Mouse (Mus musculus) A20 (cell line): Measurements from ENCODE around the gene Prss58.

Experiments
- DNase-seq: peaks from one replicate; pipeline ENCODE4 v3.0.0-alpha.2; 2011; ENCODE audit warnings: low read depth, low spot score

Gene Prss58

DNA sequence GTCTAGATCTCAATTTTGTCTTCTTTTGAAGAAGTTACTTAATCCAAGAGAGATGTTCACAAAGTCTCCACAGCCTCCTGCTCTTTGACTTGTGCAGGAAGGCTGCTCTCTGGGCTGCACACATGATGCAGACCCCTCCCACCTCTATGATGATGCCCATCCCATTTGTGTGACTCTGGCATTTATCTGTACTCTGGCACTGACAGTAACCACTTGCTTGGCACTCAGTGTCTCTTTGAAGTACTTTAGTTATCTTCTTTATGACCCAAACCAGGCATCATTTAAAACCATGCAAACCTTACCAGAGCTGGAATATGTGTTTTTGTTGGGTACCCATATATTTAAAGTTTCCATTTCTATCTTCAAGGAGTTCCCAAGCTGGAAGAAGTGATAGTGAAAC, at the start of gene Prss58:
TSS of gene Prss58 (minus strand) at position 101 of the 400 bp plus-strand sequence.
- DNase-seq = no peak

DNA sequence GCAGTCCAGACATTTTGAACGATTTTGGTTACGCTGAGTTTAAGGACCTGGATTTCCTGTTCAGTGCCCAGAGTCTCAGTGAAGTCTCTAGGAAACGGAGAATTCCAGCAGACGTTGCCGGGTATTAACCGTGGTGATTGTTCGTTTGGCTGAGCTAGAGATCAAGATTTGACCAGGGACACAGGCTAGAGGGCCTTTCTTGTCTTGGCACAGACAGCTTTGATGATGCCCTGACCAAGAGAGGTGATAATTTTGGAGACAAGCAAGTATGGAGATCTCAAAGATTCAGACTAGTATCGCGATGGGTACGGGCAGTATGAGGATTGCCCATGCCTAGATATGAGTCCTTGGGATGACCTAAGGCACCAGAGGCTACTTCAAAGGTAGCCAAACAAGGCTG, 40.3 kb upstream of the Prss58 start, which contains the start of gene 1700074P13Rik:
TSS of gene 1700074P13Rik (minus strand) at position 101 of the 400 bp plus-strand sequence.
- no peak for DNase-seq

DNA sequence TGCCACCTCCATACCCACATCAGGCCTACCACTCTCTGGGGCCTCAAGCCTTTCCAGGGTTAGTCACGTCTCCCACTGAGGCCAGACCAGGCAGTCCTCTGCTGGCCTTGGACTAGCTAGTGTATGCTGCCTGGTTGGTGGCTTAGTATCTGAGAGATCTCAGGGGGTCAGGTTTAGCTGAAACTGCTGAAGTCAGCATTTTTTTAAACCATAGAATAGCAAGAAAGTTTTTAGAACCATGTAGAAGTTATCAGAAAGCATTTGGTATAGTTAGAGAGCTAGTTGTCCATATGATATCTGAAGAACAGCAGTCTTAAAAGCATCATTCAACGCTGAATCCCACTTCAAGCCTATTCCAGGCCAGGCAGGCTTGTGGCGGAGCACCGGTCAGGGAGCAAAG, 19.8 kb upstream of the Prss58 start:
- no peak for DNase-seq

DNA sequence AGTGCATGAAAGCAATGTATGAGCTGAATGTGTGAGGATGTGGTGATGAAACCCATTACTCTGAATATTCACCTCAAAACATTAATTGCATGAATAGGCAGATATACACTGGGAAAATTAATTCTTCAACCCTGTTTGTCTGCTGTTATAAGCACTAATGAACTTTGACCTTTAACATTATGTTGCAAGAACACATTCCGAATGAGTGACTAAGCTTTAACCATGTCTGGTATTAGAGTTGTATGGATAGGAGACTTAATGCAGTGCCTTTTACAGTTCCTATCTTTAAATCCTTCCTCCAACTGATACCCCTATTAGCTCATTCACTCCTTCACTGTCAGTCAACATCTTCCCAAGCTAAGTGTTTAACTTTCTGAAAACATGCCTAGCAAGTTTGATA, 5.5 kb downstream of the Prss58 start:
- no peak for DNase-seq

DNA sequence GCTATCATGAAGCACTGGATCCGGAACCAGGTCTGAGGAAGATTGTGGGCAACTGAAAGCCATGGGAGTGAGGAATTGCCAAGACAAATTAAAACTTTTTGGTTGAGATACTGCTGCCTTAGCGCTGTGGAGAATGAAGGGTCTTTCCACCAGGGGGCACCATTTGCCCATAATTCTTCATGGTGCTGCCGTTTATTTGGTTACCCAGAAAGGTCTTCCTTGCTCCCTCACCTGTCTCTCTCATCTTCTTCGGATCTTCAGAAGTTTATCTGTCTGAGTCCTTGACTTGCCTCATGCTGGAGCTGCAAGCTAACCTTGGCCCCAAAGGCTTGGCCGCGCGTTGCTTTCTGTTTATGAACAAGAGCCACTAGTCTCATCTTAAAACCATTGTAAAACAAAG, 6.6 kb downstream of the Prss58 start:
- DNase-seq = peak; percentile 4

DNA sequence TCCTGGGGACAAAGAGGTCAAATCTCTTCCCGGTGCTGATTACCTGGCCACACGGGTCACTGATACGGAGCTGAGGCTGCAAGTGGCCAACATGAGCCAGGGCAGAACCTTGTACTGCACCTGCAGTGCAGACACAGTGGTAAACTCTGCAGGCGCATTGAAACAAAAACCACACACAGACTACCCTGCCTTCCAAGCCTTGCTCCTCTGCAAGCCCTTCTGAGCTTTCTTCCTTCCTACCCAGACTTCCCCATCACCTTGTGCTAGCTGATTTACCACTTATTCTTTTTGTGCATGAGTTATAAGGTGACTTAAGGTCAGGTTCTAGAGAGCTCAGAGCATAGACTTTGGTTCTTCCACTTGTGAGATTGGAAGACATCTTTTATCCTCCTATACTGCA, 8.4 kb downstream of the Prss58 start:
- no peak for DNase-seq

DNA sequence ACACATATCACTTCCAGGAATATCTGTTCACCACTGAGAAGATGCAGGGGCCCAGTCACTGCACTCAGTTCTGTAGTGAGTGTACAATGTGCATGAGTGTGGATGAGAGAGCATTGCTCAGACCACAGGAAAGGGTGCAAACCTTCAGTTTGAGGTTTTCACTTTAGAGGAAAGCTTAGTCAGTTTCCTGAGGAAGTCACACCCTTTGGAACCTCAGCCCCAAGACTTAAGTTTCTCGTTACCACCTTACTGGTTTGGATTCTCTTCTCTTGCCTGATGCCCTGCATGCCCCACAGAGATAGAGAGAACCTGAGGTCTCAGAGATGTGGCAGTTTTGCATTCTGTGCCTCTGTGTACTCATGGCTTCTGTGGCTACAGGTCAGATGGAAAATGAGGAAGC, 9.2 kb downstream of the Prss58 start:
- no peak for DNase-seq

DNA sequence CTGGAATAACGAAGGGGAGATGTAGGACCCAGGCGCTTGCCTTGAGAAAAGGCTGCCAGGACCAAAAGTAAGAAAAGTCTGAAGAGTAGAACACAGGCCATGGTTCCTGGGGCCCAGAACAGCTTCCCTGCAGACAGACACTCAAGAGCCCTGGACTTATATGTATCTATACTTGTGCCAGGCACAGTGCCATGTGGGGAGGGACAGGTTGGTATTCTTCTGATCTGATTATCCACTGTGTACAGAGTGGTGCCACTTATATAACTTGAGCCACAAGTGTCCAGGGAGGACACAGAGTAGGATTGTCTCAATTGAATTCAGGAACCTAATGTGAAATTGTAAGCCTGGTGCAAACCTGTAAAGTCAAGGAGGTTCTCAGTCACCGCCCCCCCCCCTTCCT, 12.8 kb downstream of the Prss58 start, which contains the start of gene Moxd2:
TSS of gene Moxd2 (minus strand) at position 101 of the 400 bp plus-strand sequence.
- DNase-seq = no peak

DNA sequence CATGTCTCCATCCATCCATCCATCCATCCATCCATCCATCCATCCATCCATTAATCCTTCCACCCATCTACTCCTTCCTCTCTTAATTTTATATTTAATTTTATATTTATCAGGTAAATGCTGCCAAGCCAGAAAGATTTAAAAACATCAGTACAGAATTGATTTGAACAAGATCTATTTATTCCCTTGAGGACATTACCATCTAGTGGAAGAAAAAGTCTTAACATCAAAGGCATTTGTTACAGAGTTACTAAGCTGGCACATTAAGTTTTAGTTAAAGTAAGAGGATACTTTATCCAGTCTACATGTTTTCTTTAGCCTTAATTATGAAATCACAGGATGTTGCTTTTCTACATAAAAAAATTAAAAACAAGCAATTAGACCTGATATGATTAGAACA, 54.9 kb downstream of the Prss58 start:
- DNase-seq = no peak
